Comparison of ENCODE assay signal across 16 mouse cellular contexts in genomic region chr9:115581116-115581515, GRCm38 (mm10).
"Had no signal": no experiment of that assay in that cellular context is flagged by ENCODE, and none has a peak within 500 bp of the region (broad histone marks: within the 10 kb centered on the region; RNA-seq: fewer than 3 reads in every experiment).

No protein-coding gene starts in this region.

- ATAC-seq: liver, embryonic 12.5 days had no signal

- H3K4me2 ChIP-seq: limb, embryonic 15.5 days; liver, embryonic 12.5 days; lung, embryonic 14.5 days; neural tube, embryonic 13.5 days had no signal

- DNase-seq: kidney, adult 2 months; kidney, postnatal 25 days; layer of hippocampus, adult 9-11 months; layer of hippocampus, postnatal 36 days; lung, embryonic 14.5 days; lung, postnatal 10 days; lung, postnatal 4 days; midbrain, embryonic 14.5 days; right cerebral cortex, postnatal 4 days; spleen, adult 18-20 months; thymus, adult 18-20 months; thymus, postnatal 14 days had no signal

- H3K27ac ChIP-seq: limb, embryonic 15.5 days; liver, embryonic 12.5 days; midbrain, embryonic 10.5 days; neural tube, embryonic 13.5 days had no signal

- H3K9ac ChIP-seq: limb, embryonic 15.5 days; liver, embryonic 12.5 days; lung, embryonic 14.5 days; neural tube, embryonic 13.5 days had no signal

- H3K4me1 ChIP-seq: limb, embryonic 15.5 days; liver, embryonic 12.5 days; neural tube, embryonic 13.5 days had no signal

- H3K9me3 ChIP-seq: limb, embryonic 15.5 days had no signal

- H3K27me3 ChIP-seq: limb, embryonic 15.5 days; liver, embryonic 12.5 days; neural tube, embryonic 13.5 days had no signal

- H3K36me3 ChIP-seq: limb, embryonic 15.5 days; liver, embryonic 12.5 days; midbrain, embryonic 10.5 days; neural tube, embryonic 13.5 days had no signal

- H3K4me3 ChIP-seq: limb, embryonic 15.5 days; liver, embryonic 12.5 days; midbrain, embryonic 10.5 days; neural tube, embryonic 13.5 days had no signal
